Mouse (Mus musculus) NIH3T3 (cell line): ENCODE results near the gene Upk2.
A peak's percentile ranks its signal among the peaks of the same experiment; 100 is the strongest.

ENCODE experiments used
- DNase-seq: peaks from one replicate; pipeline ENCODE4 v3.0.0-alpha.2; 2012; ENCODE audit warnings: low read depth

The Upk2 gene

DNA sequence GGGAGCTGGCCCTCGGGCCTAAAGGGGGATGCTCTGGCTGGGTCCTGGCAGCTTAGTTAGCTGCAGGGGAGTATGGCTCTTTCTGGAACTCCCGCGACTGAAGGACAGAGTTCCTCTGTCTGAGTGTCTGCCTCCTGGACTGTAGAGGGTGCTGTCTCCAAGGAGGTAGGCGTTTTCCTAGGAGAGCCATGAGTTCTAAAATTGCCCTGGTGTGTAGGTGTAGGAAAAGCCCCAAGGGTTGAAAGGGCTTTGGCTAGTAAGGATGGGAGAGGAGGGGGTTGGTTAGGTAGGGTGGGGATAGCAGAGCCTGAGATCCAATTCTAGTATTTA lies at the start of gene Upk2:
TSS of gene Upk2 (minus strand) at position 86 of the 330 bp plus-strand sequence.
- DNase-seq, result peak; percentile 23

GRCm38 (mm10) chr9:44502006-44502405 lies 47.2 kb upstream of the Upk2 start:
- peak; percentile 88 for DNase-seq

GRCm38 (mm10) chr9:44501206-44501879 lies 46.6 kb upstream of the Upk2 start:
- peak; percentile 82 for DNase-seq

- DNase-seq, result no peak
Observed at GRCm38 (mm10) chr9:44500638-44501175, 45.9 kb upstream of the Upk2 start.

DNA sequence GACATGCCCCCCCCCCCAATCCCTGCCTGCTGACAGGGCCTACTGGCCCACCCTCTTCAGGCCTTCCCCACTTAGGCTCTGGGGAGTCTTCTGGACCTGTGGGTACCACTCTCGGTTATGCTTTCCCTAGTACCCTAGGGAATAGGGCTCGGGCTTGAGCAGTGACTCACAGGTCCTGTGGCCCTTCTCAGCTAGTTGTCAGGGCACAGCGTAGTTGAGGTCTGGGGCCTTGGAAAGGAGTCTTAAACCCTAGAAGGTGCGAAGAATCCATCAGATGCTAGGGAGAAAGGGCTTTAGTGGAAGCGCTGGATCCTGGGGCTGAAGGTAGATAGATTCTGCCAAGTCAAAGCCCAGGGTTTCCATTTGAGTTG lies 45.4 kb upstream of the Upk2 start:
- no peak for DNase-seq

- DNase-seq, result peak; percentile 85
Observed at GRCm38 (mm10) chr9:44499356-44500162, 44.8 kb upstream of the Upk2 start.

DNA sequence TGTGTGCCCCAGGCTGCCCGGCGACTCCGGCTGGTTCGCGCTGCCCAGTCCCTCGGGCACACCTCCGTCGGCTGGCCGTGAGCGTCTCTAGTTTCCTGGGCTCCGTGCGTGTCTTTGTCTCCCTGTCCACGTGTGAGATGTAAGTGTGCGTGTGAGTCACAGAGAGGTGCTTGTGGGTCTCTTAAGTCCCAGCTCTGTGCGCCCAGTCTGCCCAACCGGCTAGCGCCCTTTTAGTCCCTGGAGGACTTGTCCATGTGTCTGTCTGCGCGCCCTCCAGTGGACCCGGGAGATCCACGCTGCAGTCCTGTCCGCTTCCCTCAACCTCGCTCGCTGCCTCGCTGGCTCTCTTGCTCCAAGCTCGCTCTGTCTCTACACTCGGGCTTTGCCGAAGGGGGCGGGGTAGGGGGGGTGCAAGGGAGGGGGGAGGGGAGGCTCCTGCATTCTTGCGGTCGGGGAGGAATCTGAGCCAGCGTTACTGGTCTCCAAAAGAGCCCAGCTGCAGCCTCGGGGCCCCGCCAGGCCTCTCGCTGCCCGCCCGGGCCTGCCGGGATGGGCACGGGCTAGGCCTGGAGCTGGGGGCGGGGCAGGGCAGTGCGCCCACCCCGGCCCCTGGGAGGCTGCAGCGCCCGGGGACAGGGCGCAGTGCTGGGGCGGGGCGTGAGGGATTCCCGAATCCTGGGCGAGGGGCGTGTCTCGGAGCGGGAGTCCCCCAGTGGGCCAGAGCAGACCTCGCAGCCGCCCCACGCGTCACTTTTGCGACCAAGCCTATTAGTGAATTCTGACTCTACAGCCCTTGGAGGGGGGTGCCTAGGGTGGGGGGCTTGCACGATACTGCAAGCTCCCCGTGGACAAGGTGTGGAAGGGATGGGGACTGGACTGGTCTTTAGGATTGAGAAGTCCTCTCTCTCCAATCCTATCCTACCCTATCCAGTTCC lies 43.9 kb upstream of the Upk2 start:
- peak; percentile 92 for DNase-seq

DNA sequence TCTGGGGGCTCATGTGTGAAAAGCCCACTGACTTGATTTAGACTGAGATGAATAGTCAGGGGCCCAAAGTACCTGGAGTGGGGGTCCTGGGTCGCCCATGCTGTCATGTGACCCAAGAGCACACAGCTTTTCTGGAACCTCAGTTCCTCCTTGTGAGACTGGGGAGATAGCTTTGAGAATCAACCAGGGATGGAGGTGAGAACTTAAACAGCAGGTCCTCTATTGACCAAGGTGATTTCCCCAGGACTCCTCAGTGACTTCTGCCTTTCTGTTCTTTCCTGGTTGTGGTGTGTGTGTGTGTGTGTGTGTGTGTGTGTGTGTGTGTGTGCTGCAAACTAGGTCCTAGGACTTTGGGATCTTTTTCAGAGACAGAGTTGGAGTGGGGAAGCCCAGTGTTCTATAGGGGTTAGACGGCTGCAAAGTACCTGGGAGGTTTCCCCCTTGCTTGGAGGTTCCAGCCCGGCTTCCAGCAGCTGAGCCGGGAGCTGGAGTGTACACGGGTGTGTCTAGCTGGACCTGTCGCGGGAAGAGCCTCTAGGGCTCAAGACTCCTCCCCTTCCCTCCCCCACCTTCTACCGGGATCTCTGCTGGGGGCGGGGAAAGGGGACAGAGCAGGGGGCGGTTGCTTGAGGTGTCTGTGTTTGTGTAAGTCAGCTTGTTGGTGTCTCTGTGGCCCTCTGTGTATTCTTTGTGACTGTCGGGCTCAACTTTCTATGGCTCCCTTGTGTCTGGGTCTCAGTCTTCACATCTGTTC lies 43.0 kb upstream of the Upk2 start:
- DNase-seq, result peak; percentile 79

GRCm38 (mm10) chr9:44496803-44497461 lies 42.2 kb upstream of the Upk2 start:
- DNase-seq, result peak; percentile 43

DNA sequence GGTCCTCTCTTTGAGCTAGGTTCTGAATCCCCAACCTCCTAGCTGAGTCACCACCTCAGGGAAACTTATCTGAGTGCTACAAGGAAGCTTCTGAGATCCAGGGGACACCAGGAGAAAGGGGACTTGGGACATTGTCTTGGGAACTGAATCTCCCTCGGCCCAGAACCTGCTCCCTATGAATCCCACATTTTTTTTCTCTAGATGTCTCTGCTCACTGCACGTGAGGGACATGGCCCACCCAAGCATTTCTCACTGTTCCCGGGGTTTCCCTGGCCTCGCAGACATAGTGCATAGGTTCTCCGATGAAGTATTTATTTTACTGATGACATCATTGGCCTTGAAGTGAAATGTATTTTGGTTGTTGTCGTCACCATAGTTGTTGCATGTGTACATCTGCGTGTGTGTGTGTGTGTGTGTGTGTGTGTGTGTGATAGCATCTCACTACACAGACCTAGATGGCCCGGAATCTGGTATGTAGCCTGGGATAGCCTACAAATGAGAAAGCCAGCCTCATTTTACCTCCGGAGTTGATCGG lies 41.1 kb upstream of the Upk2 start:
- DNase-seq, result no peak

GRCm38 (mm10) chr9:44494863-44495809 lies 40.4 kb upstream of the Upk2 start:
- DNase-seq, result no peak

- DNase-seq, result no peak
Observed at GRCm38 (mm10) chr9:44494261-44494862, 39.6 kb upstream of the Upk2 start.

- no peak for DNase-seq
Observed at GRCm38 (mm10) chr9:44492631-44493461, 38.1 kb upstream of the Upk2 start.

GRCm38 (mm10) chr9:44491351-44491750 lies 36.6 kb upstream of the Upk2 start:
- DNase-seq, result no peak

DNA sequence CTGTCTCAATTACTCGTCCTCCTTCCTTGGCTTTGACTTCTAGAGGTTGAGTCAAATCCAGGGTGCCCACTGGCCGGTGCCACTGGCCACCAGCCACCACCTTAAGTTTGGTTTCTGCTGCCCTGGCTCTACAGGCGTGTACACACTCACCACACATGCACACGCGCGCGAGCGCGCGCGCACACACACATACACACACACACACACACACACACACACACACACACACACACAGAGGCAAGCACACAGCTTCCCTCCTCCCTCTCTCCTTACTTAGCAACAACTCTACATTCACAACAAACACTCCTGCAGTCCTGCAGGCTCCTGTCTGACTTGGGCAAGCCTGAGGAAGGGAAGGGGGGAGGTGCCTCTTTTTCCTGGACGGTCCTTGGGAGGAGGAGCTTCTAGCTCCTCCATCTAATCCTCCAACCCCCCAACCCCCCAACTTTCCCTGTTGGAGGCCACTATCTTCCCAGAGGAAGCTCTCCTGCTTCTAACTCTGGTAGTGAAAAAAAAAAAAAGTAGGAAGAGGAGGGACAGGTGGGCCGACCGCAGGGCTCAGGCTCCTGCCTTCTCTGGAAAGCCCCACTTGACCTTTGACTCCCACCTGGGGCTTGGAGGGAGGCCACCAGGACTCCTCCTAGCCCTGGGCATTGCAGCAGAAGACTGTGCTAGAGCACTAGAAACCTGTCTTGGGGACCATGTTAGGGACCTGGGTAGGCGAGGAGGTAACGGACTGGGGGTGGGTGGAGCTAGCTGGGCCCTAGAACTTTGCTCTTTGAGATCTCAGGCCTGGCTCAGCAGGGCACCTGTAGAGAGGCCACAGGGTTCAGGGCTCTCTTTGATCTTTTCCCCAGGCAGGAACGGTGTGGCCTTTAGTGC lies 35.6 kb upstream of the Upk2 start:
- peak; percentile 61 for DNase-seq

- DNase-seq, result peak; percentile 82
Observed at GRCm38 (mm10) chr9:44489651-44490085, 34.9 kb upstream of the Upk2 start.

- peak; percentile 91 for DNase-seq
Observed at GRCm38 (mm10) chr9:44488855-44489381, 34.1 kb upstream of the Upk2 start.
